In the genomic region with DNA sequence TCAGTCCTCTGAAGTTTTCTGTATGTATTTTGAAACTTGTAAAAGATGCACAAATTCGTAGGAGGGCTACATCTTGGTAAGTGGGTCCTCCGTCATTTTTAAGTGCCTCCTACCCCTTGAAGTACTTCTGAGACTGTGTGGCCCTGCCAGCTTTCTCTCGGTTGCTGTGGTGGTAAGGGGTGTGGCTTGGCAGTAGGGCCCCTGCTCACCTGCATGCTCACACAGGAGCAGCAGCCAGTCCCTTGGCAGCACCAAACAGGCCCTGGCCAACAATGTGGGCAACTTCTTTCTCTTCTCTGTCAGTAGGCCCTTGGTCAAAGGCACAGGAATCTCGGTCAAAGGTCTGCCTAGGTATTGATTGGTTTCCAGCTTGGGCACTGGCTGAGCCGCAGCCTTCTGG, we compare ENCODE assay signal across 10 mouse cellular contexts.
DNase-seq lines count a peak whose midpoint lies in the region; ATAC-seq and TF ChIP-seq lines count a peak whose summit lies in the region.
"Had no signal": no experiment of that assay in that cellular context is flagged by ENCODE, and none has a peak within 500 bp of the region (broad histone marks: within the 10 kb centered on the region; RNA-seq: fewer than 3 reads in every experiment).

No protein-coding gene starts in this region.

- whole genome bisulfite sequencing in liver, embryonic 13.5 days (ENCODE audit: insufficient replicate concordance), result 46% methylated on average over 5 of the region's 5 CpGs
- 52% methylated on average over 5 of the region's 5 CpGs for WGBS in stomach, postnatal 0 days
- WGBS in midbrain, embryonic 15.5 days, result 74% methylated on average over 5 of the region's 5 CpGs

- no peak for TF ChIP-seq EP300 in stomach, postnatal 0 days (optimal IDR thresholded peaks at IDR 0.05)

- peak overlapping the region; percentile 2; the same call in 1 of the 2 replicates for H3K4me2 ChIP-seq in liver, embryonic 13.5 days
- no peak overlapping the region for H3K4me2 ChIP-seq in stomach, postnatal 0 days (replicated peaks; ENCODE audit: low read depth)
- H3K4me2 ChIP-seq in midbrain, embryonic 15.5 days, result no peak overlapping the region
- H3K4me2 ChIP-seq: limb, embryonic 13.5 days had no signal

- no peak for TF ChIP-seq CTCF in layer of hippocampus, adult 2 months (conservative IDR thresholded peaks at IDR 0.05)
- no peak for TF ChIP-seq CTCF in stomach, postnatal 0 days (IDR thresholded peaks at IDR 0.05; ENCODE audit: low read depth)

- peaks cover 46% of the 10 kb centered on the region for H3K4me1 ChIP-seq in liver, embryonic 13.5 days (replicated peaks)
- H3K4me1 ChIP-seq in stomach, postnatal 0 days (replicated peaks; ENCODE audit: control insufficient read depth, insufficient read depth), result no peaks in the 10 kb centered on the region
- peaks cover 28% of the 10 kb centered on the region for H3K4me1 ChIP-seq in midbrain, embryonic 15.5 days

- DNase-seq in layer of hippocampus, adult 2 months (ENCODE audit: low spot score in 2 of 2), result no peak
- no peak for DNase-seq in layer of hippocampus, adult 11-12 months (ENCODE audit: low spot score)
- peak; percentile 94 for DNase-seq in gonadal fat pad, adult 2 months (ENCODE audit: low read depth)
- no peak for DNase-seq in liver, embryonic 13.5 days
- no peak for DNase-seq in stomach, postnatal 0 days (ENCODE audit: low spot score)
- no peak for DNase-seq in right cerebral cortex, postnatal 4 days

- no peak for ATAC-seq in liver, embryonic 13.5 days (ENCODE audit: low read depth)
- peak; percentile 14; the same call in 1 of the 2 replicates for ATAC-seq in stomach, postnatal 0 days (ENCODE audit: low FRiP score, low TSS enrichment)
- ATAC-seq in midbrain, embryonic 15.5 days (replicated peaks), result no peak
- ATAC-seq: forebrain, embryonic 14.5 days; midbrain, embryonic 16.5 days had no signal

- H3K9ac ChIP-seq in liver, embryonic 13.5 days, result no peak overlapping the region
- H3K9ac ChIP-seq in stomach, postnatal 0 days (ENCODE audit: low read length), result no peak overlapping the region
- H3K9ac ChIP-seq in midbrain, embryonic 15.5 days, result no peak overlapping the region
- H3K9ac ChIP-seq: limb, embryonic 13.5 days had no signal

- H3K27me3 ChIP-seq in liver, embryonic 13.5 days, result no peaks in the 10 kb centered on the region
- no peaks in the 10 kb centered on the region for H3K27me3 ChIP-seq in stomach, postnatal 0 days (ENCODE audit: control insufficient read depth, insufficient read depth, low read length)
- no peaks in the 10 kb centered on the region for H3K27me3 ChIP-seq in midbrain, embryonic 15.5 days (replicated peaks)
- H3K27me3 ChIP-seq: limb, embryonic 13.5 days had no signal

- no peak overlapping the region for H3K4me3 ChIP-seq in layer of hippocampus, adult 2 months
- no peak overlapping the region for H3K4me3 ChIP-seq in liver, embryonic 13.5 days (replicated peaks)
- H3K4me3 ChIP-seq in stomach, postnatal 0 days (ENCODE audit: low read depth, low read length), result no peak overlapping the region
- no peak overlapping the region for H3K4me3 ChIP-seq in midbrain, embryonic 15.5 days
- H3K4me3 ChIP-seq: limb, embryonic 13.5 days had no signal

- H3K9me3 ChIP-seq in liver, embryonic 13.5 days (replicated peaks), result no peaks in the 10 kb centered on the region
- H3K9me3 ChIP-seq in stomach, postnatal 0 days (ENCODE audit: control insufficient read depth, low read length), result no peaks in the 10 kb centered on the region
- H3K9me3 ChIP-seq in midbrain, embryonic 15.5 days, result no peaks in the 10 kb centered on the region
- H3K9me3 ChIP-seq: limb, embryonic 13.5 days had no signal

- no peaks in the 10 kb centered on the region for H3K36me3 ChIP-seq in liver, embryonic 13.5 days
- H3K36me3 ChIP-seq in stomach, postnatal 0 days (ENCODE audit: control insufficient read depth, insufficient read depth, low read length), result no peaks in the 10 kb centered on the region
- H3K36me3 ChIP-seq in midbrain, embryonic 15.5 days (replicated peaks), result no peaks in the 10 kb centered on the region

- peak overlapping the region; percentile 81 for H3K27ac ChIP-seq in layer of hippocampus, adult 2 months
- H3K27ac ChIP-seq in liver, embryonic 13.5 days, result no peak overlapping the region
- no peak overlapping the region for H3K27ac ChIP-seq in stomach, postnatal 0 days (replicated peaks)
- H3K27ac ChIP-seq in midbrain, embryonic 15.5 days, result no peak overlapping the region
- H3K27ac ChIP-seq: limb, embryonic 13.5 days had no signal
